Mouse (Mus musculus): ENCODE results near the gene Cd36. TPM values are rescaled to one million over a fixed set of nuclear protein-coding genes. Genes with fewer than 3 reads are reported as not detected.

Gene Cd36
- polyA plus RNA-seq, 1 experiment from 2014 or later: 0.26 TPM

DNA sequence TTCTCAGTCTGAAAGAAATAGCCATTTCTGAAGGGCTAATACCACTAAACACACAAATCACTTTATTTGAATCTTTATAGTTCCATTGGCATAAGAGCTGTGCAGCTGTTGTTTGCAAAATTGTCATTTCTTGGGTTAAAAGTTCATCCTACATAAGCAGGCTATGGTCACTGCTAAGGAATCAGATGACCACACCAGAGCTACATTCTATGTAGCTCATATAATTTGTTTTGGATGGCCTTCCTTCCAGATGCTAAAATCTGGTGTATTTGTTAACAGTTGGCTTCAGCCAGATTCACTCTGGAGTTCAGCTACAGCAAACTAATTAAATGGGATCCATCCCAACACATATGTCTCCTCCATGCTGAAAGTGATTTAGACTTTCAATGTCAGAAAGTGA is 142.1 kb downstream of the Cd36 start:
- Histone ChIP-seq H3K4me3 (no peak overlapping the region), H3K4me1 (peaks cover 9% of the 10 kb centered on the region), H3K9me3 (no peaks in the 10 kb centered on the region), H3K27me3 (ENCODE audit: poor library complexity, severe bottlenecking) (no peaks in the 10 kb centered on the region), H3K27ac (no peak overlapping the region), H3K36me3 (replicated peaks) (no peaks in the 10 kb centered on the region)
- no peak for DNase-seq (ENCODE audit: extremely low spot score, low spot score)

GRCm38 (mm10) chr5:17739805-17740204 is 148.8 kb downstream of the Cd36 start:
- Histone ChIP-seq H3K4me1 (peaks cover 5% of the 10 kb centered on the region; the same call in 1 of the 2 replicates), H3K27me3 (ENCODE audit: poor library complexity, severe bottlenecking) (no peaks in the 10 kb centered on the region), H3K27ac (no peak overlapping the region), H3K4me3 (no peak overlapping the region), H3K36me3 (replicated peaks) (no peaks in the 10 kb centered on the region), H3K9me3 (no peaks in the 10 kb centered on the region)
- no peak for DNase-seq (ENCODE audit: extremely low spot score, low spot score)
- 74% methylated on average over 3 of the region's 3 CpGs for WGBS

Other genes starting within 250 kb of the Cd36 start
- not detected in 2 replicates for gene Gnat3, start 73.7 kb upstream of the Cd36 start, polyA plus RNA-seq (2016; fragmentation: Nextera tagmentation; extraction: Ambion mirVana)